Mouse (Mus musculus) liver, embryonic 16.5 days (tissue): ENCODE results near the gene Prpf4. TPM values are rescaled to one million over a fixed set of nuclear protein-coding genes. Genes with fewer than 3 reads are reported as not detected.

Source experiments
- ATAC-seq: fragments of 200-750 bp; cut with Nextera tagmentation; 2 replicates; pipeline ENCODE4 v1.8.0; 2017; ENCODE audit warnings: low read depth, mild to moderate bottlenecking, moderate number of reproducible peaks, moderate library complexity
- H3K27ac ChIP-seq: fragments of 300-500 bp; sonication (generic); 2 replicates; pipeline ENCODE4 v1.5.1; 2014; ENCODE audit warnings: mild to moderate bottlenecking, low read length
- H3K27me3 ChIP-seq: fragments of 300-500 bp; sonication (generic); 2 replicates; pipeline ENCODE4 v1.6.1; 2014; ENCODE audit warnings: low read depth, low read length, mixed read lengths; ENCODE audit not compliant: control insufficient read depth, insufficient read depth
- H3K36me3 ChIP-seq: fragments of 300-500 bp; sonication (generic); 2 replicates; pipeline ENCODE4 v1.6.1; 2014; ENCODE audit warnings: mild to moderate bottlenecking; ENCODE audit not compliant: control insufficient read depth, insufficient read depth
- H3K4me1 ChIP-seq: fragments of 300-500 bp; sonication (generic); 2 replicates; pipeline ENCODE4 v1.6.1; 2014; ENCODE audit warnings: low read depth, low read length, mixed read lengths; ENCODE audit not compliant: control insufficient read depth
- H3K4me2 ChIP-seq: fragments of 300-500 bp; sonication (generic); 2 replicates; pipeline ENCODE4 v1.6.1; 2014; ENCODE audit warnings: low read depth, low read length, mixed read lengths
- H3K4me3 ChIP-seq: fragments of 300-500 bp; sonication (generic); 2 replicates; pipeline ENCODE4 v1.5.1; 2014; ENCODE audit warnings: low read depth, mild to moderate bottlenecking, low read length
- H3K9ac ChIP-seq: fragments of 300-500 bp; sonication (generic); 2 replicates; pipeline ENCODE4 v1.6.1; 2014; ENCODE audit warnings: low read depth, low read length
- H3K9me3 ChIP-seq: fragments of 300-500 bp; sonication (generic); replicated peaks from 2 replicates; pipeline ENCODE4 v1.6.1; 2016; ENCODE audit warnings: low read length; ENCODE audit not compliant: control insufficient read depth
- WGBS: fragments of 180-500 bp; shearing (Covaris S2); extraction: QIAGEN DNeasy Blood & Tissue Kit; methylation state at CpG from one replicate; pipeline ENCODE4 v1.1.7; 2014; ENCODE audit not compliant: insufficient replicate concordance; 5-methylcytosine and 5-hydroxymethylcytosine counted together
- polyA plus RNA-seq: library from polyadenylated mRNA; unstranded; fragments of >200 nt; fragmentation: Nextera tagmentation; extraction: Ambion mirVana; gene quantifications from 2 replicates; pipeline ENCODE4 v1.2.1, GENCODE M21; 2015

Gene Prpf4
- polyA plus RNA-seq, 1 experiment from 2014 or later = 8.4 TPM

- WGBS = 65% methylated on average over 7 of the region's 7 CpGs
- Histone ChIP-seq H3K4me2 (no peak overlapping the region), H3K9ac (no peak overlapping the region), H3K36me3 (no peaks in the 10 kb centered on the region), H3K9me3 (no peaks in the 10 kb centered on the region), H3K27me3 (no peaks in the 10 kb centered on the region), H3K4me3 (no peak overlapping the region), H3K4me1 (no peaks in the 10 kb centered on the region), H3K27ac (no peak overlapping the region)
- ATAC-seq = no peak
These were observed 29.3 kb downstream of the Prpf4 start for GRCm38 (mm10) chr4:62437871-62438270.

- Histone ChIP-seq H3K27me3 (no peaks in the 10 kb centered on the region), H3K9me3 (no peaks in the 10 kb centered on the region), H3K36me3 (no peaks in the 10 kb centered on the region), H3K4me1 (no peaks in the 10 kb centered on the region), H3K9ac (no peak overlapping the region), H3K4me3 (no peak overlapping the region), H3K4me2 (no peak overlapping the region), H3K27ac (no peak overlapping the region)
- 26% methylated on average over 4 of the region's 4 CpGs for WGBS
- no peak for ATAC-seq
These were observed 31.2 kb downstream of the Prpf4 start for GRCm38 (mm10) chr4:62439793-62440192.

- H3K9me3 ChIP-seq = no peaks in the 10 kb centered on the region
- 48% methylated on average over 4 of the region's 4 CpGs for WGBS
- no peaks in the 10 kb centered on the region for H3K27me3 ChIP-seq
- no peak overlapping the region for H3K4me2 ChIP-seq
- ATAC-seq = no peak
- no peaks in the 10 kb centered on the region for H3K36me3 ChIP-seq
- no peak overlapping the region for H3K9ac ChIP-seq
- H3K27ac ChIP-seq = no peak overlapping the region
- H3K4me3 ChIP-seq = no peak overlapping the region
- no peaks in the 10 kb centered on the region for H3K4me1 ChIP-seq
These were observed 31.9 kb downstream of the Prpf4 start for GRCm38 (mm10) chr4:62440544-62440943.

- Histone ChIP-seq H3K9ac (no peak overlapping the region), H3K36me3 (no peaks in the 10 kb centered on the region), H3K27me3 (no peaks in the 10 kb centered on the region), H3K4me1 (no peaks in the 10 kb centered on the region), H3K4me2 (no peak overlapping the region), H3K27ac (no peak overlapping the region), H3K9me3 (no peaks in the 10 kb centered on the region), H3K4me3 (no peak overlapping the region)
- WGBS = 62% methylated on average over 4 of the region's 4 CpGs
- no peak for ATAC-seq
These were observed 32.4 kb downstream of the Prpf4 start for GRCm38 (mm10) chr4:62440986-62441385.

- no peak for ATAC-seq
- no peak overlapping the region for H3K27ac ChIP-seq
- no peaks in the 10 kb centered on the region for H3K36me3 ChIP-seq
- H3K9me3 ChIP-seq = no peaks in the 10 kb centered on the region
- 40% methylated on average over 5 of the region's 5 CpGs for WGBS
- H3K9ac ChIP-seq = no peak overlapping the region
- no peaks in the 10 kb centered on the region for H3K27me3 ChIP-seq
- no peaks in the 10 kb centered on the region for H3K4me1 ChIP-seq
- H3K4me2 ChIP-seq = no peak overlapping the region
- no peak overlapping the region for H3K4me3 ChIP-seq
These were observed 46.4 kb downstream of the Prpf4 start for GRCm38 (mm10) chr4:62454995-62455394.

GRCm38 (mm10) chr4:62459081-62459480 lies 50.5 kb downstream of the Prpf4 start:
- H3K27me3 ChIP-seq = no peaks in the 10 kb centered on the region
- H3K27ac ChIP-seq = no peak overlapping the region
- no peaks in the 10 kb centered on the region for H3K4me1 ChIP-seq
- no peak overlapping the region for H3K4me2 ChIP-seq
- ATAC-seq = no peak
- H3K9me3 ChIP-seq = no peaks in the 10 kb centered on the region
- no peak overlapping the region for H3K4me3 ChIP-seq
- no peak overlapping the region for H3K9ac ChIP-seq
- H3K36me3 ChIP-seq = no peaks in the 10 kb centered on the region
- WGBS = 85% methylated on average over 3 of the region's 3 CpGs

GRCm38 (mm10) chr4:62460348-62460747 lies 51.8 kb downstream of the Prpf4 start:
- H3K4me3 ChIP-seq = no peak overlapping the region
- WGBS = 80% methylated on average over 8 of the region's 8 CpGs
- H3K9ac ChIP-seq = no peak overlapping the region
- no peaks in the 10 kb centered on the region for H3K27me3 ChIP-seq
- no peak overlapping the region for H3K4me2 ChIP-seq
- no peaks in the 10 kb centered on the region for H3K9me3 ChIP-seq
- no peaks in the 10 kb centered on the region for H3K36me3 ChIP-seq
- no peaks in the 10 kb centered on the region for H3K4me1 ChIP-seq
- no peak overlapping the region for H3K27ac ChIP-seq
- ATAC-seq = no peak

GRCm38 (mm10) chr4:62463124-62463523 lies 54.5 kb downstream of the Prpf4 start:
- no peak overlapping the region for H3K9ac ChIP-seq
- no peak overlapping the region for H3K4me3 ChIP-seq
- H3K9me3 ChIP-seq = no peaks in the 10 kb centered on the region
- ATAC-seq = no peak
- H3K27me3 ChIP-seq = no peaks in the 10 kb centered on the region
- H3K4me2 ChIP-seq = no peak overlapping the region
- no peaks in the 10 kb centered on the region for H3K4me1 ChIP-seq
- whole genome bisulfite sequencing = 80% methylated on average over 2 of the region's 2 CpGs
- H3K36me3 ChIP-seq = no peaks in the 10 kb centered on the region
- no peak overlapping the region for H3K27ac ChIP-seq

- ATAC-seq = no peak
- Histone ChIP-seq H3K36me3 (no peaks in the 10 kb centered on the region), H3K4me3 (no peak overlapping the region), H3K9ac (no peak overlapping the region), H3K4me1 (peaks cover 5% of the 10 kb centered on the region), H3K27ac (no peak overlapping the region), H3K4me2 (no peak overlapping the region), H3K27me3 (no peaks in the 10 kb centered on the region), H3K9me3 (no peaks in the 10 kb centered on the region)
- WGBS = 80% methylated on average over 1 of the region's 1 CpGs
These were observed 59.6 kb downstream of the Prpf4 start for GRCm38 (mm10) chr4:62468158-62468557.
